Comparison of ENCODE assay signal across 7 mouse cellular contexts in genomic region chr7:97984108-97984834, GRCm38 (mm10).
A peak's percentile ranks its signal among the peaks of the same experiment; 100 is the strongest.
DNase-seq lines count a peak whose midpoint lies in the region; ATAC-seq and TF ChIP-seq lines count a peak whose summit lies in the region.

No protein-coding gene starts in this region.

- H3K4me3 ChIP-seq in CH12.LX (replicated peaks in 1 of 3; ENCODE audit: low read depth in 2 of 3, low read length in 2 of 3, poor library complexity in 1 of 3): no peak overlapping the region
- no peak overlapping the region for H3K4me3 ChIP-seq in embryonic facial prominence, embryonic 14.5 days (ENCODE audit: low read depth, low read length)

- TF ChIP-seq CTCF in CH12.LX (conservative IDR thresholded peaks at IDR 0.05 in 1 of 2, IDR thresholded peaks at IDR 0.05 in 1 of 2; ENCODE audit: low read depth in 2 of 2, low read length in 2 of 2) (peak; percentile 65 to 75), Patski (IDR thresholded peaks at IDR 0.05) (peak; percentile 52)

- DNase-seq in kidney, adult 18-20 months: peak; percentile 5
- no peak for DNase-seq in kidney, adult 11 months
- DNase-seq in CH12.LX (ENCODE audit: extremely low read depth) (peak; percentile 60), Patski (ENCODE audit: low read depth, low spot score) (no peak)
- peak; percentile 45 for DNase-seq in embryonic facial prominence, embryonic 14.5 days (ENCODE audit: low spot score)
- peak; percentile 32 for DNase-seq in lung, postnatal 36 days
- DNase-seq in yolk sac, embryonic 10.5 days (ENCODE audit: low spot score): peak; percentile 45

- in situ Hi-C loops in CH12.LX (cut with MboI; ENCODE audit: low pct_ligation_motif_present, low pct_unique_long_range_greater_than_20kb, low sequenced_read_pairs): loop anchor here (10.0 kb wide), 1 partner anchor 229 kb away; no protein-coding TSS in a partner anchor
- in situ Hi-C loops in Patski (cut with MboI; ENCODE audit: low pct_unique_long_range_greater_than_20kb): loop anchor here (5.0 to 25.0 kb wide), 3 partner anchors 131 to 547 kb away; partner anchors contain the start of gene Myo7a

- no peak overlapping the region for H3K27ac ChIP-seq in CH12.LX (ENCODE audit: insufficient read depth, low read depth)
- H3K27ac ChIP-seq in embryonic facial prominence, embryonic 14.5 days (replicated peaks; ENCODE audit: low read depth, low read length): no peak overlapping the region

- peak; percentile 50 for TF ChIP-seq RAD21 in CH12.LX (IDR thresholded peaks at IDR 0.05; ENCODE audit: low read depth, low read length)

- no peak for ATAC-seq in Patski
- no peak for ATAC-seq in embryonic facial prominence, embryonic 14.5 days (ENCODE audit: low read depth)

- CTCF ChIA-PET in Patski (lab: Charles Lee): interaction anchor here (0.9 kb wide), 1 partner anchor 135 kb away, joined by 3 read pairs; the partner anchor contains the start of gene Myo7a

- H3K27me3 ChIP-seq in CH12.LX (replicated peaks): no peaks in the 10 kb centered on the region
- peaks cover 42% of the 10 kb centered on the region for H3K27me3 ChIP-seq in Patski
- H3K27me3 ChIP-seq in embryonic facial prominence, embryonic 14.5 days (replicated peaks; ENCODE audit: control insufficient read depth, insufficient read depth, low read length): no peaks in the 10 kb centered on the region

- 47% methylated on average over 13 of the region's 13 CpGs for WGBS in embryonic facial prominence, embryonic 14.5 days

- TF ChIP-seq POLR2A in CH12.LX (IDR thresholded peaks at IDR 0.05; ENCODE audit: low read depth, low read length): no peak

- H3K9me3 ChIP-seq in CH12.LX (replicated peaks; ENCODE audit: low read length): no peaks in the 10 kb centered on the region
- no peaks in the 10 kb centered on the region for H3K9me3 ChIP-seq in embryonic facial prominence, embryonic 14.5 days (ENCODE audit: control insufficient read depth, low read length)

- H3K4me1 ChIP-seq in CH12.LX (ENCODE audit: control insufficient read depth in 1 of 2, insufficient read depth in 2 of 2): no peaks in the 10 kb centered on the region
- no peaks in the 10 kb centered on the region for H3K4me1 ChIP-seq in embryonic facial prominence, embryonic 14.5 days (ENCODE audit: control insufficient read depth, insufficient read depth, low read length)

- POLR2A ChIA-PET in Patski (lab: Charles Lee): no interaction called here

- H3K9ac ChIP-seq in CH12.LX (ENCODE audit: insufficient read depth, low read depth): no peak overlapping the region
- no peak overlapping the region for H3K9ac ChIP-seq in embryonic facial prominence, embryonic 14.5 days (ENCODE audit: low read depth, low read length)

- dilution Hi-C loops in CH12.LX (cut with MboI; ENCODE audit: extremely low pct_ligation_motif_present, extremely low pct_unique_long_range_greater_than_20kb, low sequenced_read_pairs): no loop called here

- H3K79me2 ChIP-seq in CH12.LX (replicated peaks; ENCODE audit: control insufficient read depth, extremely low read depth, insufficient read depth, poor library complexity, severe bottlenecking): no peaks in the 10 kb centered on the region

- no peaks in the 10 kb centered on the region for H3K36me3 ChIP-seq in CH12.LX (replicated peaks in 1 of 2; ENCODE audit: control insufficient read depth in 1 of 2, insufficient read depth in 1 of 2, low read length in 1 of 2)
- no peaks in the 10 kb centered on the region for H3K36me3 ChIP-seq in embryonic facial prominence, embryonic 14.5 days (ENCODE audit: control insufficient read depth, insufficient read depth, low read length)

- no peak for TF ChIP-seq EP300 in CH12.LX (IDR thresholded peaks at IDR 0.05; ENCODE audit: low read length)

- no peak overlapping the region for H3K4me2 ChIP-seq in CH12.LX (ENCODE audit: insufficient read depth, low read depth, poor library complexity, severe bottlenecking)
- no peak overlapping the region for H3K4me2 ChIP-seq in embryonic facial prominence, embryonic 14.5 days (ENCODE audit: low read depth, low read length)

TF ChIP-seq in CH12.LX, 34 proteins besides CTCF, POLR2A, EP300 and RAD21:
- TF ChIP-seq KAT2A (IDR thresholded peaks at IDR 0.05; ENCODE audit: insufficient replicate concordance, low read length) (no peak), SMC3 (IDR thresholded peaks at IDR 0.05; ENCODE audit: low read depth, low read length) (peak; percentile 62), TBP (conservative IDR thresholded peaks at IDR 0.05; ENCODE audit: low read depth, low read length) (no peak)

Comparison
In these comparisons a context has a peak if more than half of its experiments do, and no peak if none do; other contexts are left out.
1. DNase-seq: peak in kidney, adult 18-20 months (single experiment), CH12.LX (single experiment), embryonic facial prominence, embryonic 14.5 days (single experiment), lung, postnatal 36 days (single experiment) and yolk sac, embryonic 10.5 days (single experiment); none in kidney, adult 11 months (single experiment) and Patski (single experiment).